In the genomic region with DNA sequence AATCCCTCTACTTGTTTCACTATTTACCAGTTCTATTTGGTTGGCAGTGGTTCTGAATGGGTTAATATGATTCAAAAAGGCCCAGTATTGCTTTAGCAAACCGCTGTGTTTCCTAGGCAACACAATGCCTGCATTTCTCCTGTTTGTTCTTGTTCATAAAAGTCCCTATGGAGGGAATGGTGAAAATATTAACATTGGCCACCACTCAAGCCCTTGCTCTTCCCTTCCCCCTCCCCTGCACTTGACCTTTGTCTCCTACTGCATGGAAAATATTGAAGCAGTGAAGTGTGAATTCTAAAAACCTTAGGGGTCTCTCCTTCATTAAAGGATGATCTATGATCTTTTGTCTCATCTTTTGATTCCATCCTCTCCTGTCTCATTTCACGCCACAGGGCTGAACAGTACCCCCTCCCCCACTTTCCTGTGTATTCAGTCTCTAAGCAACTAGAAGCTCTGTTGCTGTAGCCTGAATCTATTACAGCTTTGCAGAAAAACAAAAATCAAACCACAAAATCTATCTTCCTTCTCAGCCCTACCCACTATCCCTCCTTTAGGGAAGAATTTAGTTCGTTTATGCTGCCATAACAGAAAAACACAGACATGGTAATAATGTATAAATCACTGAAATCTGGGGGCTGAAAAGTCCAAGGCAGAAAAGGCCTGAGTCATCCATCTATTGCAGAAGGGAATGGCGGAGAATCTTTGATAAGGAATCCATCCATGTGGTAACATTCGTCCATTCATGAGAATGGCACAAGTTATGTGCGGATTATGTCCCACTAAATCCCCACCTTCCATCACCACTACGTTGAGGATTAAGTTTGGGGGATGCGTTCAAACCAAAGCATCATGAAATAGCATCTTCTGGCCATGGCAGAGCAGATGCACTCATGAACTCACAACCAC, we compare ENCODE assay signal across 9 mouse cellular contexts. TPM values are rescaled to one million over a fixed set of nuclear protein-coding genes. Genes with fewer than 3 reads are reported as not detected.
DNase-seq lines count a peak whose midpoint lies in the region; ATAC-seq and TF ChIP-seq lines count a peak whose summit lies in the region.
"Had no signal": no experiment of that assay in that cellular context is flagged by ENCODE, and none has a peak within 500 bp of the region (broad histone marks: within the 10 kb centered on the region; RNA-seq: fewer than 3 reads in every experiment).

No protein-coding gene starts in this region.

- no peaks in the 10 kb centered on the region for H3K9me3 ChIP-seq in hindbrain, embryonic 11.5 days (ENCODE audit: control insufficient read depth, low read length)
- H3K9me3 ChIP-seq in hindbrain, embryonic 10.5 days = no peaks in the 10 kb centered on the region
- H3K9me3 ChIP-seq: liver, embryonic 15.5 days had no signal

- ATAC-seq in hindbrain, embryonic 11.5 days (ENCODE audit: low FRiP score) = peak; percentile 80
- ATAC-seq in cerebellum, adult (ENCODE audit: insufficient number of reproducible peaks, low FRiP score, low TSS enrichment) = no peak

- no peak overlapping the region for H3K9ac ChIP-seq in hindbrain, embryonic 11.5 days (ENCODE audit: low read depth, low read length)
- H3K9ac ChIP-seq: liver, embryonic 15.5 days had no signal

- H3K27me3 ChIP-seq in hindbrain, embryonic 11.5 days (ENCODE audit: control insufficient read depth, insufficient read depth, low read length) = no peaks in the 10 kb centered on the region
- H3K27me3 ChIP-seq in hindbrain, embryonic 10.5 days (ENCODE audit: insufficient read depth, poor library complexity, severe bottlenecking) = no peaks in the 10 kb centered on the region
- H3K27me3 ChIP-seq in thymus, adult 2 months (ENCODE audit: control insufficient read depth, insufficient read depth, low read length) = no peaks in the 10 kb centered on the region
- H3K27me3 ChIP-seq: liver, embryonic 15.5 days had no signal

- no peak overlapping the region for H3K4me3 ChIP-seq in hindbrain, embryonic 11.5 days (ENCODE audit: low read depth, low read length)
- H3K4me3 ChIP-seq in hindbrain, embryonic 10.5 days = no peak overlapping the region
- no peak overlapping the region for H3K4me3 ChIP-seq in thymus, adult 2 months (ENCODE audit: control insufficient read depth, insufficient read depth, low read length)
- H3K4me3 ChIP-seq: liver, embryonic 15.5 days had no signal

- 64% methylated on average over 8 of the region's 8 CpGs for WGBS in hindbrain, embryonic 11.5 days
- 75% methylated on average over 8 of the region's 8 CpGs for WGBS in hindbrain, embryonic 10.5 days
- 82% methylated on average over 8 of the region's 8 CpGs for WGBS in thymus, adult 2 months

- H3K27ac ChIP-seq in hindbrain, embryonic 11.5 days (ENCODE audit: low read depth, low read length) = no peak overlapping the region
- H3K27ac ChIP-seq in hindbrain, embryonic 10.5 days = no peak overlapping the region
- no peak overlapping the region for H3K27ac ChIP-seq in thymus, adult 2 months (ENCODE audit: control insufficient read depth, insufficient read depth, low read length)
- H3K27ac ChIP-seq: liver, embryonic 15.5 days had no signal

- no peak for TF ChIP-seq POLR2A in thymus, adult 2 months (IDR thresholded peaks at IDR 0.05; ENCODE audit: control insufficient read depth, extremely low read depth, insufficient read depth, low read length, poor library complexity)

- no peaks in the 10 kb centered on the region for H3K36me3 ChIP-seq in hindbrain, embryonic 11.5 days (ENCODE audit: control insufficient read depth, insufficient read depth, low read length)
- H3K36me3 ChIP-seq in hindbrain, embryonic 10.5 days = no peaks in the 10 kb centered on the region
- no peaks in the 10 kb centered on the region for H3K36me3 ChIP-seq in thymus, adult 2 months (ENCODE audit: control insufficient read depth, insufficient read depth, low read length)
- H3K36me3 ChIP-seq: liver, embryonic 15.5 days had no signal

- H3K4me1 ChIP-seq in hindbrain, embryonic 11.5 days (replicated peaks; ENCODE audit: control insufficient read depth, insufficient read depth, low read length) = no peaks in the 10 kb centered on the region
- peaks cover 7% of the 10 kb centered on the region for H3K4me1 ChIP-seq in hindbrain, embryonic 10.5 days (replicated peaks)
- no peaks in the 10 kb centered on the region for H3K4me1 ChIP-seq in thymus, adult 2 months (replicated peaks; ENCODE audit: control insufficient read depth, insufficient read depth, low read length)
- H3K4me1 ChIP-seq: liver, embryonic 15.5 days had no signal

- no peak for TF ChIP-seq CTCF in thymus, adult 2 months (IDR thresholded peaks at IDR 0.05; ENCODE audit: borderline replicate concordance, control insufficient read depth, extremely low read depth, insufficient read depth, low read length, poor library complexity)

- no peak overlapping the region for H3K4me2 ChIP-seq in hindbrain, embryonic 11.5 days (replicated peaks; ENCODE audit: low read depth, low read length)
- H3K4me2 ChIP-seq: liver, embryonic 15.5 days had no signal

- DNase-seq in hindbrain, embryonic 11.5 days (ENCODE audit: low spot score) = peak; percentile 27
- DNase-seq in hindbrain, embryonic 10.5 days (ENCODE audit: low spot score) = no peak
- peak; percentile 3 for DNase-seq in right cerebral cortex, postnatal 4 days
- DNase-seq in right cerebral cortex, postnatal 36 days (ENCODE audit: low spot score in 2 of 2) = no peak
- peak; percentile 9 for DNase-seq in lung, postnatal 10 days
- DNase-seq in thymus, adult 2 months = no peak
- no peak for DNase-seq in ovary, postnatal 36 days (ENCODE audit: low spot score)

RNA-seq across cellular contexts. Expression of a gene that starts 10.4 kb away (rescaled TPM):
- 490 and 494 TPM in 2 replicates for polyA plus RNA-seq in hindbrain, embryonic 11.5 days (2014; fragmentation: Nextera tagmentation; extraction: Ambion mirVana)
- polyA plus RNA-seq in hindbrain, embryonic 10.5 days (2016; fragmentation: Nextera tagmentation; extraction: Ambion mirVana) = 333 and 389 TPM in 2 replicates
- polyA plus RNA-seq in thymus, adult 2 months (2012; rRNA removed) = 65.5 and 78.0 TPM in 2 replicates

RNA-seq across cellular contexts. Expression of a gene that starts 57.6 kb away (rescaled TPM):
- 5.0 and 5.9 TPM in 2 replicates for polyA plus RNA-seq in hindbrain, embryonic 11.5 days (2014; fragmentation: Nextera tagmentation; extraction: Ambion mirVana)
- 3.4 TPM in 2 replicates for polyA plus RNA-seq in hindbrain, embryonic 10.5 days (2016; fragmentation: Nextera tagmentation; extraction: Ambion mirVana)
- polyA plus RNA-seq in thymus, adult 2 months (2012; rRNA removed) = 0.41 and 0.42 TPM in 2 replicates

Comparison
In these comparisons a context has a peak if more than half of its experiments do, and no peak if none do; other contexts are left out.
1. DNase-seq: peak in hindbrain, embryonic 11.5 days (single experiment), right cerebral cortex, postnatal 4 days (single experiment) and lung, postnatal 10 days (single experiment); none in hindbrain, embryonic 10.5 days (single experiment), right cerebral cortex, postnatal 36 days (0 of 2), thymus, adult 2 months (single experiment) and ovary, postnatal 36 days (single experiment).